Mouse (Mus musculus) embryonic fibroblast, embryonic 13.5 days (primary cell): ENCODE measurements around the gene Dgcr8.

Source experiments
- CTCF ChIP-seq: IDR thresholded peaks from 2 replicates; pipeline ENCODE4 v1.5.1; 2011; ENCODE audit warnings: mild to moderate bottlenecking, control low read depth, low read length, moderate library complexity, borderline replicate concordance; ENCODE audit not compliant: insufficient read depth
- POLR2A ChIP-seq: IDR thresholded peaks from 2 replicates; pipeline ENCODE4 v1.6.1; 2011; ENCODE audit warnings: low read depth, mild to moderate bottlenecking, control low read depth, low read length, moderate library complexity

- no peak for TF ChIP-seq CTCF
- no peak for TF ChIP-seq POLR2A
Measured at GRCm38 (mm10) chr16:18335981-18336380, 46.9 kb upstream of the Dgcr8 start.
